Mouse (Mus musculus) kidney, adult 18-20 months (tissue): Measurements from ENCODE around the gene Mindy1.

Source experiments
- DNase-seq: peaks from one replicate; pipeline ENCODE4 v3.0.0; 2021

Mindy1 gene

DNA sequence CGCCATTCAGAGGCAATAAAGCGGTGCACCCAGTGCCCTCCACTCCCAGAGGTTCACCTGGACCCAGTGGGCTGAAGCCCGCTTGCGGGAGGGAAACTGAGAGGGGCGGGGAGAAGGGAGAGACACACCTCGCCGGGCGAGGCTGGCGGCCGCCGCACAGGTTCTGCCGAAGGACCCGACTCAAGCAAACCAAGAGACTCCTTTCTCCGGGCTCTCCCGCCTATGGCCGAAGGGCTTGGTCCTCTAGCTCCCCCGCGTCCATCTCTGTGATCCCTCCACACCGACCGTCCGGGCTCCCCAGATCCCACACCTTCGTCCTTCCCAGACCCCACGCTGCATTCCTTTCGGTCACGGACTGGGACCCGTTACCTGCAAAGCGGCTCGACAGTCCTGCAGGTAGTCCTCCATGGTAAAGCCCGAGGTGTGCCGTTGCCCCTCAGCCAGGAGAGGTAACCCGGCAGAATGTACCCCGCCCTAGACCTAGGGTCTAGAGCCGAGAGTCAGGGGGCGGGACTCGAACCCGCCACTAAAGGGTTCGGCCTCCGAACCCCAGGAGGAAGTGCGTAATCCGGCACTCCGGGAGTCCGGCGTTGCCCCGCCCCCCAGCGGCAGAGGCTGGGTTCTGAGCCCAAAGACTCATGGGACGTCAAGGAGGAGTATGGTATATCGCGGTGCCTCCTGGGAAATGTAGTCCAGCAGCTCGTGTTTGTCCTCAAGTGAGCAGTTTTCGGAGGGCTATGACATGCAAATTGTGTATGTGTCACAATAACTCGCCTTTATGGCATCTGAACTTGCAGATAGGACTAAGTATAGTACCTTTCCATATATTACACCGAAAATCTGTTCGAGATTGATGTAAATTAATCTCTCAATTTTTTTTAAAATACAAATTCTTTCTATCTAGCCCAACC, at the start of gene Mindy1, which contains the start of gene Prune1:
Gene Mindy1, plus strand, starts transcription at position 130 of the 911 bp plus-strand sequence.
Gene Prune1, minus strand, starts transcription at position 861 of the 911 bp plus-strand sequence.
- peak; percentile 98 for DNase-seq

GRCm38 (mm10) chr3:95232771-95233170, 48.4 kb upstream of the Mindy1 start:
- DNase-seq = peak; percentile 59

- peak; percentile 35 for DNase-seq
Observed at GRCm38 (mm10) chr3:95233303-95233980, 47.7 kb upstream of the Mindy1 start.

- DNase-seq = no peak
Observed at GRCm38 (mm10) chr3:95235386-95236301, 45.5 kb upstream of the Mindy1 start.

GRCm38 (mm10) chr3:95237541-95238099, 43.5 kb upstream of the Mindy1 start:
- DNase-seq = no peak

DNA sequence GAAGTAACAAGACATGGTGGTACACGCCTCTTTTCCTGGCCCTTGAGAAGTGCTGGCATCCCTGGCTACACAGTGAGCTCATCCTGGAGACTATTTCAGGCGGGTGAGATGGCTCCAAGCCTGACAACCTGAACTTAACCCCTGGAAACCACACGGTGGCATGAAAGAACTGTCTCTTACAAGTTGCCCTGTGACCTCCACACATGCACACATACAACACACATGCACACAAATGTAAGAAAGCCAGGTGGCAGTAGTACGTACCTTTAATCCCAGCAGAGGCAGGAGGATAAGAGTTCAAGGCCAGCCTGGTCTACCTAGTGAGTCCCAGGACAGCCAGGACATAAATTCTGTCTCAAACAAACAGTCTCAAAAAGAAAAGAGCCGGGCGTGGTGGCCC, 42.1 kb upstream of the Mindy1 start:
- DNase-seq = no peak

DNA sequence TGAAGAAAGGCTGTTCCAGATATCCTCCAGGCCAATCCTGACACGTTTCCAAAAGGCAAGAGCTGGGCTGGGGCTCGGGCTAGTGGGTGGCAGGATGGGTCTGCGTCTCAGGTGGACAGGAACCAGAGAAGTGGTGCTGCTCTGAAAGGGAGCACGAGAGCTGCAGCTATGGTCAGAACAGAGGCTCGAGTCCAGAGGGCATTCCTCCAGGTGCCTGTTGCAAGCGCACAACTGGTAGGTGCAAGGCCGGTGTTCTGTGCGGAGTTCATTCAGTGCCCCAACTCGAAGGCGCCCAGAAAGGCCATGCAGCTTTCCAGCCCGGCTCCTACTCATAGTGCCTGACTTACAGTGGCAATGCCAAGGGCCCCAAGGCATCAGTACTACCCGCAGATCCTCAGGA, 41.2 kb upstream of the Mindy1 start:
- DNase-seq = no peak

- DNase-seq = no peak
Observed at GRCm38 (mm10) chr3:95240900-95241299, 40.2 kb upstream of the Mindy1 start.

GRCm38 (mm10) chr3:95241498-95241897, 39.6 kb upstream of the Mindy1 start, which contains the start of gene Gm128:
TSS of gene Gm128 (minus strand) at chr3:95241598.
- DNase-seq = no peak

DNA sequence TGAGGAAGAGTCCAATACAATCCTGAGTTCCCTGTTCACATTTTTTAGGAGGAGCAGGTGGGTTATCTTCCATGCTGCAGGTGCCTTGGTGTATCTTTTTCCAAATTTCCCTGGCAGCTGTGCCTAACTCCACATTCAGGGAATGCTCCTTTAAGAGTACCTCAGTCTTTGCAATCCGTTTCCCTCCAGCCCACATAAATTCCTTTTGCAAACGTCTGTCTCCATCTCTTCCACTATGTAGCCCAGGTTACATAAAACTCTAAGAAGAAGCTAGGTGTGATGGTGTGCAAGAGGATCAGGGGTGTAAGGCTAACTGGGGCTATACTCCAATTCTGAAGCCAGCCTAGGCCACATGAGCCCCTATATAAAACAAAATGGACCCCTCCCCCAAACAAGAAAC, 38.1 kb upstream of the Mindy1 start:
- no peak for DNase-seq

GRCm38 (mm10) chr3:95246465-95247231, 34.5 kb upstream of the Mindy1 start:
- peak; percentile 46 for DNase-seq

GRCm38 (mm10) chr3:95247660-95248336, 33.3 kb upstream of the Mindy1 start:
- no peak for DNase-seq

GRCm38 (mm10) chr3:95250361-95250760, 30.8 kb upstream of the Mindy1 start:
- DNase-seq = no peak

- no peak for DNase-seq
Observed at GRCm38 (mm10) chr3:95250783-95251424, 30.2 kb upstream of the Mindy1 start, which contains the start of gene Bnipl. TSS of gene Bnipl (minus strand) at chr3:95251193.

DNA sequence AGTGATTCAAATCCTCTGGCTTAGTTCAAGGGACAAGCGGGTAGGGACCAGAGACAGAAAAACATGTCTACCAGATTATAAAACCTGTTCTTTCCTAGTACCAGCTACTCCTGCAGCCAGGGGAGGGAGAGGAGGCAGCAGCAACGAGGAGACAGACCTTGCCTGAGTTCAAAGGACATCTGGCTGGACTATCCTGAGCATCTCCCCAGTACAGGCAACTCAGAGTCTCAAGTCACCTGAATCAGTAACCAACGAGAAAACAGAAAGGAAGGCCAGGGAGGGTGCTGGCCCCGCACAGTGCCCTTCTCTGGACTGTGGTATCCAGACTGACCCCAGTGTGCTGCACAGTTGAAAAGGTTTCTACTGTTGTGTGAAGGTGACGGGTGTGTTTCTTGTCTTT, 24.2 kb upstream of the Mindy1 start:
- DNase-seq = no peak

GRCm38 (mm10) chr3:95261975-95262374, 19.2 kb upstream of the Mindy1 start:
- no peak for DNase-seq

DNA sequence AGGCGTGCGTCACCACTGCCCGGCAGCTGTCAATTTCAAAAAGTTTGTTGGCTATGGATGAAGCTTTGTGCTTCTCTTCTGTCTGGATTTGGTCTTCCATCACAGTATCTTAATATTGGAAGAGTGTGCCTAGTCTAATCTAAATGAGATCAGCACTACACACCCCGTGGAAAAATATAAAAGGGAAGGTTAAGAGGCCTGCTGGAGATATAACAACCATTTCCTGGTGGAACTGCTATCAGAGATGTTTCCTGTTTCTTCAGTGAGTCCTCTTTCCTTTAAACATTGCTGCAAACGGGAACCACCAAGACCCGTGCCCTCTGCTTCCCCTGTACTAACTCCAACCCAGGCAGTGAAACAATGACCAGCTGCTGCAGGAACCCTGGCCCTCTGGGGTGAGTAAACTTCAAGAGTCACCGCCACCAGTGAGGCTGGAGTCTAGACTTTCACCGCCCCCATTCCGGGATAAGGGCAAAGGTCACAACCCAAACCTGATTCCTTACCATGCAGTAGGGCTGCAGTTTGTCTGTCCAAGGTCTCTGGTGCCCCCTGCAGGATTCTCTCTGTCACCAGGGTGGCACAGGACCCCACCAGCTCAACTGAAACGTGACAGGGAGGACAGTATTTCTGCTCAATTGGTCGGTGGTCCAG, 17.9 kb upstream of the Mindy1 start:
- peak; percentile 87 for DNase-seq

- DNase-seq = no peak
Observed at GRCm38 (mm10) chr3:95264724-95265123, 16.4 kb upstream of the Mindy1 start.

DNA sequence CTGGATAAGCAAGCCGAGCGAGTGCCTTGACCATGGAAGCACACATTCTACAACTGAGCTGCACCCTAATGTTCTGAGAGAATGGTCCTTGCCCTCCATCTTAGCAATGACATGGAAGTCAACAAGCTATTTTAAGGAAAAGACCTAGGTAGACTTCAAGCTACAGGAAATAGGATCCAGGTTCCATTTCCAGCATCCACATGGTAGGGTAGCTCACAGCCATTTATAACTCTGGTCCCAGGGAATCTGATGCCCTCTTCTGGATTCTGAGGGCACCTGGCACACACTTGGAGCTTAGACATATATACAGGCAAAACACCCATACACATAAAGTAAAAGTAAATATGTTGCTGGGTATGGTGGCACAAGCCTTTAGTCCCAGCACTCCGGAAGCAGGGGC, 15.1 kb upstream of the Mindy1 start:
- no peak for DNase-seq

GRCm38 (mm10) chr3:95267855-95268254, 13.3 kb upstream of the Mindy1 start:
- DNase-seq = no peak
